Mouse (Mus musculus) heart, adult 11 months (tissue): ENCODE results near the gene Mpst.

Source experiments
- DNase-seq: peaks from one replicate; pipeline ENCODE4 v3.0.0; 2022

The Mpst gene

GRCm38 (mm10) chr15:78406293-78406934, at the start of gene Mpst:
Gene Mpst (plus strand): TSS chr15:78406416.
- peak; percentile 99 for DNase-seq

- DNase-seq = no peak
These were observed 40.3 kb upstream of the Mpst start for GRCm38 (mm10) chr15:78365916-78366315.

- no peak for DNase-seq
These were observed 39.3 kb upstream of the Mpst start for GRCm38 (mm10) chr15:78366875-78367274.

- DNase-seq = peak; percentile 68
These were observed 38.4 kb upstream of the Mpst start for GRCm38 (mm10) chr15:78367811-78368210.

- DNase-seq = peak; percentile 93
These were observed 37.3 kb upstream of the Mpst start for GRCm38 (mm10) chr15:78368926-78369346.

- DNase-seq = no peak
These were observed 36.6 kb upstream of the Mpst start for GRCm38 (mm10) chr15:78369641-78370040.

GRCm38 (mm10) chr15:78372796-78373195, 33.4 kb upstream of the Mpst start:
- DNase-seq = no peak

GRCm38 (mm10) chr15:78374204-78374603, 32.0 kb upstream of the Mpst start:
- DNase-seq = peak; percentile 78

GRCm38 (mm10) chr15:78377859-78378258, 28.4 kb upstream of the Mpst start:
- peak; percentile 75 for DNase-seq

- DNase-seq = peak; percentile 86
These were observed 27.7 kb upstream of the Mpst start for GRCm38 (mm10) chr15:78378556-78378955.

GRCm38 (mm10) chr15:78380208-78380607, 26.0 kb upstream of the Mpst start:
- no peak for DNase-seq

- no peak for DNase-seq
These were observed 25.5 kb upstream of the Mpst start for GRCm38 (mm10) chr15:78380741-78381140.

GRCm38 (mm10) chr15:78382115-78382514, 24.1 kb upstream of the Mpst start:
- no peak for DNase-seq

- peak; percentile 96 for DNase-seq
These were observed 22.6 kb upstream of the Mpst start for GRCm38 (mm10) chr15:78383450-78384219.

GRCm38 (mm10) chr15:78384220-78385116, 21.7 kb upstream of the Mpst start:
- DNase-seq = no peak

GRCm38 (mm10) chr15:78385564-78385963, 20.7 kb upstream of the Mpst start:
- no peak for DNase-seq

GRCm38 (mm10) chr15:78390855-78391254, 15.4 kb upstream of the Mpst start:
- DNase-seq = no peak

- DNase-seq = no peak
These were observed 10.7 kb upstream of the Mpst start, which contains the start of gene Tex33 for GRCm38 (mm10) chr15:78395478-78395962. Gene Tex33 (minus strand): TSS chr15:78395912.

- peak; percentile 95 for DNase-seq
These were observed 4.9 kb upstream of the Mpst start for GRCm38 (mm10) chr15:78401345-78401744.

- peak; percentile 99 for DNase-seq
These were observed 4.3 kb upstream of the Mpst start for GRCm38 (mm10) chr15:78401921-78402320.

- peak; percentile 94 for DNase-seq
These were observed 3.8 kb upstream of the Mpst start for GRCm38 (mm10) chr15:78402423-78402822.

GRCm38 (mm10) chr15:78403301-78403741, 2.9 kb upstream of the Mpst start:
- peak; percentile 93 for DNase-seq

GRCm38 (mm10) chr15:78403896-78404295, 2.3 kb upstream of the Mpst start:
- peak; percentile 96 for DNase-seq
